Mouse (Mus musculus) intestine, embryonic 15.5 days (tissue): ENCODE data around the gene Gm45717. TPM values are rescaled to one million over a fixed set of nuclear protein-coding genes. Genes with fewer than 3 reads are reported as not detected.

Experiments used
- ATAC-seq: fragments of 200-750 bp; cut with Nextera tagmentation; 2 replicates; pipeline ENCODE4 v1.8.0; 2017; ENCODE audit warnings: moderate TSS enrichment, moderate library complexity
- H3K27ac ChIP-seq: fragments of 300-500 bp; sonication (generic); 2 replicates; pipeline ENCODE4 v1.5.1; 2015; ENCODE audit warnings: mild to moderate bottlenecking, inconsistent platforms
- H3K27me3 ChIP-seq: fragments of 300-500 bp; sonication (generic); replicated peaks from 2 replicates; pipeline ENCODE4 v1.6.1; 2015; ENCODE audit warnings: inconsistent platforms
- H3K36me3 ChIP-seq: fragments of 300-500 bp; sonication (generic); 2 replicates; pipeline ENCODE4 v1.6.1; 2015; ENCODE audit warnings: inconsistent platforms
- H3K4me1 ChIP-seq: fragments of 300-500 bp; sonication (generic); replicated peaks from 2 replicates; pipeline ENCODE4 v1.6.1; 2015; ENCODE audit warnings: inconsistent platforms
- H3K4me2 ChIP-seq: fragments of 300-500 bp; sonication (generic); replicated peaks from 2 replicates; pipeline ENCODE4 v1.6.1; 2015; ENCODE audit warnings: mild to moderate bottlenecking, inconsistent platforms
- H3K4me3 ChIP-seq: fragments of 300-500 bp; sonication (generic); replicated peaks from 2 replicates; pipeline ENCODE4 v1.5.1; 2015; ENCODE audit warnings: inconsistent platforms
- H3K9ac ChIP-seq: fragments of 300-500 bp; sonication (generic); 2 replicates; pipeline ENCODE4 v1.6.1; 2015; ENCODE audit warnings: inconsistent platforms
- H3K9me3 ChIP-seq: fragments of 300-500 bp; sonication (generic); 2 replicates; pipeline ENCODE4 v1.6.1; 2016; ENCODE audit warnings: inconsistent platforms
- WGBS: fragments of 180-500 bp; shearing (Covaris S2); methylation state at CpG from one replicate; pipeline ENCODE4 v1.1.7; 2015; 5-methylcytosine and 5-hydroxymethylcytosine counted together
- polyA plus RNA-seq: library from polyadenylated mRNA; unstranded; fragments of >200 nt; fragmentation: Nextera tagmentation; extraction: Ambion mirVana; gene quantifications from 2 replicates; pipeline ENCODE4 v1.2.1, GENCODE M21; 2015

Gene Gm45717
- 0.69 TPM in 1 of 2 replicates, not detected in the other for polyA plus RNA-seq

DNA sequence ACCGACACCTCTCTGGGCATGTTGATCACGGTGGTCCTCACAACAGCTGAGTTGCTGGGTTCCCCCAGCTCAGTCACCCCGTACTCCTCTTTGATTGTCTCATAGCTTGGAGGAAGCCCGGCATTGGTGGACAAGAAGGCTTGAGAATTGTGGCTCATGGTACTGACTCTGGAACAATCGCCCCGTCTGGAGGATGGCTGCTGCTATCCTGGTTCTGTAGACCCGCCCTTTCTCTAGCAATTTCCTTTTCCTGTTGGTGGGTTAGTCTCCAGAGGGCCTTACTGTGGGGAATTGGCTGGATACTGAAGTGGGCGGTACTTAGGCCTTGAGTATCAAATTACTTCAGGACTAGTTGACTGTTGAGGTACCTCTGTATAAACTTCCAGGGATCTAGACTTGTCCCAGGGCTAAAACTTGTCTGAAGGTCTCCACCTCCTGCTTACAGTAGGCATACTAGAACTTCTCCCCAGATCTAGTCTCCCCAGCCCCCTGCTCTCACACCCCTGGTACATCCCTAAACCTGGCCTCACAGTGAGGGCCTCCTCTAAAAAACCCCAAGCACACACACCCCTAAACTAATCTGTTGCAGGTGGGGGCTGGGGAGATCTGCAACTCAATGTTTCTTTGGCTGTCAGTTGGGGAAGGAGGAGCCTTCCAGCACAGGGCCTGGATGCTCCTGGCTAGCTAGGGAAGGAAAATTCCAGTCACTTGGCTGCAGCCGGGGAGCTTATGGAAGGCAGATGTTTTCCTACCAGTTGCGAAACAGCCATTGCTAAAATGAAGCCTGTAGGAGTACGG is at the start of gene Gm45717, which contains the start of gene Ifitm2:
Gm45717 (minus strand) TSS at position 180 of the 798 bp plus-strand sequence.
Ifitm2 (minus strand) TSS at position 230 of the 798 bp plus-strand sequence.
- H3K36me3 ChIP-seq: 0 out of 2 replicates have a peak, but pooled peaks cover 3% of the 10 kb centered on the region
- H3K27me3 ChIP-seq: no peaks in the 10 kb centered on the region
- peak within 1 kb of the TSS; percentile 60 for H3K4me3 ChIP-seq
- H3K9ac ChIP-seq: peak within 1 kb of the TSS; percentile 63
- peak within 1 kb of the TSS; percentile 84 for H3K4me2 ChIP-seq
- no peaks in the 10 kb centered on the region for H3K9me3 ChIP-seq
- H3K27ac ChIP-seq: peak within 1 kb of the TSS; percentile 95
- peak; percentile 92 for ATAC-seq
- WGBS: 4% methylated on average over 11 of the region's 11 CpGs
- H3K4me1 ChIP-seq: peaks cover 42% of the 10 kb centered on the region

DNA sequence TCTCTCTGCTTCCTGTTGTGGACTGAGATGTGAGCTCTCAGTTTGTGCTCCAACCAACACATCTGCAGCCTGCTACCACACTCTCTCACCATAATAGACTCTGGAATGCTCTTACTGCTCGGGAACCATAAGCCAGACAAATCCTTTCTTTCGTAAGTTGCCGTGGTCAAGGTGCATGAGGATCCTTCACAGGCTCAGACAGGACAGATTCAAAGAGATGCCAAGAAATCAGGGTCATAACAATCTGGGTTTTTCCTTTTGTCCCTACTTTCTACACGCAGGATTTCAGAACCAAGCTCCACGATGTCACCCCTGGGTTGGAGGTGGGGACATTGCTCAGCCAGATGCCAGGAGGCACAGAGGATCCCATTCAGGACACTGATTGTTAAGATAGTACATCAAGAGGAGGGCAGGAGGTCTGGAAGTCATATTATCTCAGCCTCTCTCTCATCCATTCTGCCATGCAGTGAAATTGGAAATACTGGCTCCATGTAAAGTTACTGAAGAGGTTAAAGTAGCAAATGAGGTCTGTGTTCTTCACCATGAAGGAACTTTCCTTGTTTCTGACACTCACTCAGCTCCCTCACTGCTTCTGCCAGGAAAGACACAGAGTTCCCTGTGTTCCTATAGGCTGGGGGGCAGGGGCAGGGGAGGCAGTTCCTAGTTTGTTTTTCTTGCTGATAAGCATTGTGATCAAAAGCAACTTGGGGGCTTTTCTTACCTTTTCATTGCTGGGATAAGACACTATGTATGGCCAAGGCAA is 47.7 kb upstream of the Gm45717 start:
- no peak overlapping the region for H3K27ac ChIP-seq
- H3K9me3 ChIP-seq: no peaks in the 10 kb centered on the region
- H3K9ac ChIP-seq: no peak overlapping the region
- H3K36me3 ChIP-seq: no peaks in the 10 kb centered on the region
- H3K4me3 ChIP-seq: no peak overlapping the region
- no peaks in the 10 kb centered on the region for H3K27me3 ChIP-seq
- WGBS: 80% methylated on average over 5 of the region's 5 CpGs
- peaks cover 3% of the 10 kb centered on the region; the same call in 1 of the 2 replicates for H3K4me1 ChIP-seq
- no peak overlapping the region for H3K4me2 ChIP-seq
- ATAC-seq: no peak

DNA sequence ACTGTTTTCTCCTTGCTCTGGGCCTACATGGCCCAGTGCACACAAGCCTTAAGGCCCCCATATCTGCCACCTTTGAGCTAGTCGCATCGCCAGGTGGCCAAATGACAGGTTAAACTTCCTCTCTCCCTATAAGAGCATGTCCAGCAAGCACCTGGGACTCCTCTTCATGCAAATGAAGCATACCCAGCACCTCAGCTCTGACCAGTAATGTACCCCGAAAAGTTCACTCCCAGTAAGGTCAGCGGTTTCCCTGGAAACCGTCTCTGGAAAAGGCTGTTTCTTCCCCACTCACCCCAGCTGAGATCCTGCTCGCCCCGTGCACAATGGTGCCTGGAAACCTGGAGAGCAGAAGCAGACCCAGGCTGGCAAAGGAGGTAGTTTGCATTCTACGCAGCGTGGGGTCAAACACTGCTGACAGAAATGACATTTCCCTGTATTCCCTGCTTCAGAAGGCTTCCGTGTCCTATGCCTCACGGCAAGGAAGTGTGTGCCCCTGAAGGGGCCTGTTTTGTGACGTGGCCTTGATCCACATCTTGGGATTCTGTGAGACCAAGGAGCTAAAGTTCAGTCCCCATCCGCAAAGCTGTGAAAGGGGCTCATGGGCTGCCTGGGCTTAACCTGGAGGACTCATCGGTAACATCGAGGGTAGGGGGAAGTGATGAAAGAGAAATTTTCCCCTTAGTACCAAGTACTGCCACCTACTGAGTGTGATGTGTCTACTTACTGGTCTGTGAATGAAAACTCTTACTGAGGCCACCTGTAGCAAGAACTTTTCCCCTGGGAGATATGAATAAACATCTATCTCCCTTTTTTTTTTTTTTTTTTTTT is 45.4 kb upstream of the Gm45717 start:
- H3K27me3 ChIP-seq: no peaks in the 10 kb centered on the region
- ATAC-seq: no peak
- 73% methylated on average over 15 of the region's 15 CpGs for WGBS

GRCm38 (mm10) chr7:140998853-140999700 is 43.3 kb upstream of the Gm45717 start:
- no peak overlapping the region for H3K4me2 ChIP-seq
- no peaks in the 10 kb centered on the region for H3K4me1 ChIP-seq
- WGBS: 77% methylated on average over 11 of the region's 11 CpGs
- no peak overlapping the region for H3K4me3 ChIP-seq
- 0 out of 2 replicates have a peak overlapping the region, but pooled peaks have one; percentile 9 for H3K27ac ChIP-seq
- H3K9me3 ChIP-seq: no peaks in the 10 kb centered on the region
- H3K9ac ChIP-seq: no peak overlapping the region
- no peaks in the 10 kb centered on the region for H3K27me3 ChIP-seq
- ATAC-seq: no peak
- no peaks in the 10 kb centered on the region for H3K36me3 ChIP-seq

More for the DNA sequence above, 45.4 kb upstream of the Gm45717 start:
- Histone ChIP-seq H3K36me3 (no peaks in the 10 kb centered on the region), H3K9ac (no peak overlapping the region), H3K27ac (no peak overlapping the region), H3K4me2 (no peak overlapping the region), H3K9me3 (no peaks in the 10 kb centered on the region), H3K4me1 (no peaks in the 10 kb centered on the region), H3K4me3 (no peak overlapping the region)

GRCm38 (mm10) chr7:140997817-140998216 is 42.1 kb upstream of the Gm45717 start:
- Histone ChIP-seq H3K4me2 (no peak overlapping the region), H3K27ac (no peak overlapping the region), H3K9ac (no peak overlapping the region), H3K4me3 (no peak overlapping the region), H3K4me1 (no peaks in the 10 kb centered on the region), H3K27me3 (no peaks in the 10 kb centered on the region), H3K36me3 (no peaks in the 10 kb centered on the region), H3K9me3 (no peaks in the 10 kb centered on the region)
- no peak for ATAC-seq
- 23% methylated on average over 1 of the region's 1 CpGs for WGBS

DNA sequence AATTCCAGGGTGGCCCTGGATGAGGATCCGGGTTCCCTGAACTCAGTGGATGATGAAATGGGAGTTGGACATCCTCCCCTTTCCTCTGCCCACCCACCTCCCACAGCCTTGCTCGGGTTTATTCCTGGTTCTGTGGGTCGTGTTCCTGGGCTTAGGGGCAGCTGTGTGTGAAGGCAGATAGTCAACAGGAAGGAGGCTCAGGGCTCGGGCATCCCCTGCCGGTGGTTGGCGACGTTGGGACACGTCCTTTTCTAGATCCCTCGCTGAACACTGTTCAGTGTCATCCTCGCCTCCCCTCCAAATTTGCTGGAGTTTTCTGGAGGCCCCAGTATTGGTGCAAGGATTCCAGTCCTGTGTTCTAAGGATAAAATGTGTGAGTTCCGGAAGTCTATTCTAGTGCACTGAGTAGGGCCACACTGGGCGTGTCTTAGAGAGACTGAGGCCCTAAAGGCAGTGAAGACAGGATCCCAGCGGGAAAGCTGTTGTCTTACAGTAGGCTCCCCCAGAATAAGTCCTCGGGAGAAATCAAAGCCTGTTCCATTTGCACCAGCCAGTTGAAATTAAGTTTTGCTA is 35.5 kb upstream of the Gm45717 start:
- WGBS: 84% methylated on average over 14 of the region's 14 CpGs
- H3K4me2 ChIP-seq: no peak overlapping the region
- no peaks in the 10 kb centered on the region for H3K9me3 ChIP-seq
- H3K9ac ChIP-seq: no peak overlapping the region
- no peak for ATAC-seq
- H3K27ac ChIP-seq: no peak overlapping the region
- no peaks in the 10 kb centered on the region for H3K27me3 ChIP-seq
- H3K36me3 ChIP-seq: no peaks in the 10 kb centered on the region
- H3K4me3 ChIP-seq: no peak overlapping the region
- H3K4me1 ChIP-seq: peaks cover 11% of the 10 kb centered on the region; the same call in 1 of the 2 replicates

GRCm38 (mm10) chr7:140990622-140991021 is 34.9 kb upstream of the Gm45717 start:
- peaks cover 11% of the 10 kb centered on the region; the same call in 1 of the 2 replicates for H3K4me1 ChIP-seq

GRCm38 (mm10) chr7:140990185-140990584 is 34.4 kb upstream of the Gm45717 start:
- Histone ChIP-seq H3K27me3 (no peaks in the 10 kb centered on the region), H3K4me3 (no peak overlapping the region), H3K4me2 (no peak overlapping the region), H3K27ac (no peak overlapping the region), H3K4me1 (peaks cover 11% of the 10 kb centered on the region; the same call in 1 of the 2 replicates), H3K9me3 (no peaks in the 10 kb centered on the region), H3K36me3 (no peaks in the 10 kb centered on the region), H3K9ac (no peak overlapping the region)
- ATAC-seq: peak; percentile 46; the same call in 1 of the 2 replicates
- WGBS: 46% methylated on average over 6 of the region's 6 CpGs

More at GRCm38 (mm10) chr7:140990622-140991021, 34.9 kb upstream of the Gm45717 start:
- no peak overlapping the region for H3K9ac ChIP-seq
- H3K9me3 ChIP-seq: no peaks in the 10 kb centered on the region
- WGBS: 75% methylated on average over 5 of the region's 5 CpGs
- no peaks in the 10 kb centered on the region for H3K27me3 ChIP-seq
- no peak overlapping the region for H3K4me3 ChIP-seq
- H3K36me3 ChIP-seq: no peaks in the 10 kb centered on the region
- H3K4me2 ChIP-seq: no peak overlapping the region
- ATAC-seq: no peak; the same call in 1 of the 2 replicates
- no peak overlapping the region for H3K27ac ChIP-seq

- 72% methylated on average over 4 of the region's 4 CpGs for WGBS
These were observed 33.3 kb upstream of the Gm45717 start for GRCm38 (mm10) chr7:140989022-140989421.

DNA sequence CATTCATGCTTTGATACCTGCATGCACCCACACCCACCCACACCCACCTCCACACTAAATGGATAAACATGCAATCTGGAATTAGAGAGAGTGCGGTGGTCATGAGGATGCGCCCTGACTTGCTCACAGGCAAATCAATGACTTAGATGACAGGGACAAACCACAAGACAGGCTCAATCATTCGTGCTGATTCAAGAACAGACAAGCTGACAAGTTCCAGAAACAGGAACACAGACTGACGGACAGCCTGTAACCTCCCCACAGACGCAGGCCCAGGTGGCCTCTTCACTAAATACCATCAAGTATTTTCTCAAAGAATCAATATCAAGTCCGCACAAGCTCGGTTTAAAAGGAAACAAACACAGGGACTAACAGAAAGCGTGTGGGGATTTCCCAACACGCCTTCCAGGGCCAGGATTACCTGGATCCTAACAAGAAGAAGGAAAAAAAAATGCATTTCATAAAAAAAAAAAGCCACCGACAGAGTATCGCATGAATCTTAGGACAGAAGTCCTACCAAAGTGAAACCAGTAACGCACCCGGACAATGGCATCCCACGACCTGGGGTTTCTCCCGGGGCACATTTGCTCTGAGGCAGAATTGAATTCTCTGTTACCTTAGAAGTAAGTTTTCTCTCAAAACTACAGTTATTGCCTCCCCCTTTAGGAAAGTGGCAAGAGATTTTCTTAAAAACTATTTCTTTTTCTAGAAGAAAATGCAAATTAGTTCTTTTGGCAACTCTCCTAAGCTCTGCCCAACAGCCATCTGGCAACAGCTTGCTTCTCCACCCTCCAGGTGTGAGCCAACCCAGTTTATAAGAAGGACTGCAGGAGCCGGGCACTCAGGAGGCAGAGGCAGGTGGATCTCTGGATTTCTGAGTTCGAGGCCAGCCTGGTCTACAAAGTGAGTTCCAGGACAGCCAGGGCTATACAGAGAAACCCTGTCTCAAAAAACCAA is 31.7 kb upstream of the Gm45717 start:
- Histone ChIP-seq H3K36me3 (no peaks in the 10 kb centered on the region), H3K9me3 (no peaks in the 10 kb centered on the region), H3K27ac (no peak overlapping the region), H3K4me1 (peaks cover 11% of the 10 kb centered on the region; the same call in 1 of the 2 replicates), H3K9ac (no peak overlapping the region), H3K4me2 (no peak overlapping the region), H3K4me3 (no peak overlapping the region), H3K27me3 (no peaks in the 10 kb centered on the region)
- 78% methylated on average over 17 of the region's 17 CpGs for WGBS
- ATAC-seq: no peak

More at GRCm38 (mm10) chr7:140989022-140989421, 33.3 kb upstream of the Gm45717 start:
- H3K9me3 ChIP-seq: no peaks in the 10 kb centered on the region
- no peaks in the 10 kb centered on the region for H3K27me3 ChIP-seq
- no peak overlapping the region for H3K4me2 ChIP-seq
- no peak for ATAC-seq
- no peaks in the 10 kb centered on the region for H3K36me3 ChIP-seq
- no peak overlapping the region for H3K27ac ChIP-seq
- H3K9ac ChIP-seq: no peak overlapping the region
- peaks cover 11% of the 10 kb centered on the region; the same call in 1 of the 2 replicates for H3K4me1 ChIP-seq
- no peak overlapping the region for H3K4me3 ChIP-seq
